Mouse (Mus musculus): Measurements from ENCODE around the gene Pik3c2b. TPM values are rescaled to one million over a fixed set of nuclear protein-coding genes. Genes with fewer than 3 reads are reported as not detected.

Pik3c2b gene
- total RNA-seq, 2 experiments from 2014 or later, result 22.7 to 24.3 TPM

GRCm38 (mm10) chr1:133087206-133087905 lies 41.9 kb downstream of the Pik3c2b start:
- intact Hi-C loops (cut with DNase I), result loop anchor here (1.0 kb wide), 1 partner anchor 48 kb away; no protein-coding TSS in a partner anchor
- peak; percentile 67 to 83 for DNase-seq

GRCm38 (mm10) chr1:133088196-133088595 lies 42.7 kb downstream of the Pik3c2b start:
- intact Hi-C loops (cut with DNase I), result no loop called here
- DNase-seq, result no peak

- DNase-seq, result no peak
- intact Hi-C loops (cut with DNase I), result no loop called here
These were observed 43.9 kb downstream of the Pik3c2b start for GRCm38 (mm10) chr1:133089415-133089814.

GRCm38 (mm10) chr1:133090641-133091040 lies 45.2 kb downstream of the Pik3c2b start:
- DNase-seq, result no peak
- intact Hi-C loops (cut with DNase I), result no loop called here

GRCm38 (mm10) chr1:133091483-133091882 lies 46.0 kb downstream of the Pik3c2b start:
- DNase-seq, result no peak
- intact Hi-C loops (cut with DNase I), result no loop called here

- intact Hi-C loops (cut with DNase I), result no loop called here
- no peak for DNase-seq
These were observed 48.3 kb downstream of the Pik3c2b start for GRCm38 (mm10) chr1:133093719-133094118.

GRCm38 (mm10) chr1:133100980-133101798 lies 55.7 kb downstream of the Pik3c2b start:
- peak; percentile 79 to 80 for DNase-seq
- intact Hi-C loops (cut with DNase I), result loop anchor here (2.0 kb wide), 1 partner anchor 62 kb away; no protein-coding TSS in a partner anchor

- intact Hi-C loops (cut with DNase I), result no loop called here
- DNase-seq, result no peak
These were observed 56.6 kb downstream of the Pik3c2b start for GRCm38 (mm10) chr1:133102108-133102507.

GRCm38 (mm10) chr1:133103315-133103714 lies 57.8 kb downstream of the Pik3c2b start:
- intact Hi-C loops (cut with DNase I), result no loop called here
- DNase-seq, result no peak

- DNase-seq, result no peak
- intact Hi-C loops (cut with DNase I), result no loop called here
These were observed 58.4 kb downstream of the Pik3c2b start for GRCm38 (mm10) chr1:133103871-133104270.

- intact Hi-C loops (cut with DNase I), result no loop called here
These were observed 70.6 kb downstream of the Pik3c2b start for GRCm38 (mm10) chr1:133116108-133116507.

GRCm38 (mm10) chr1:133118127-133118526 lies 72.7 kb downstream of the Pik3c2b start:
- intact Hi-C loops (cut with DNase I), result no loop called here
- DNase-seq, result no peak

More at GRCm38 (mm10) chr1:133116108-133116507, 70.6 kb downstream of the Pik3c2b start:
- no peak for DNase-seq

GRCm38 (mm10) chr1:133118844-133119243 lies 73.4 kb downstream of the Pik3c2b start:
- intact Hi-C loops (cut with DNase I), result no loop called here
- no peak for DNase-seq

- intact Hi-C loops (cut with DNase I), result no loop called here
These were observed 74.7 kb downstream of the Pik3c2b start for GRCm38 (mm10) chr1:133119931-133120712.

GRCm38 (mm10) chr1:133121246-133121645 lies 75.8 kb downstream of the Pik3c2b start:
- intact Hi-C loops (cut with DNase I), result no loop called here
- DNase-seq, result no peak

More at GRCm38 (mm10) chr1:133119931-133120712, 74.7 kb downstream of the Pik3c2b start:
- no peak for DNase-seq

GRCm38 (mm10) chr1:133124137-133124536 lies 78.7 kb downstream of the Pik3c2b start:
- intact Hi-C loops (cut with DNase I), result no loop called here
- no peak for DNase-seq

- intact Hi-C loops (cut with DNase I), result no loop called here
- DNase-seq, result no peak
These were observed 80.3 kb downstream of the Pik3c2b start for GRCm38 (mm10) chr1:133125640-133126364.

- DNase-seq, result no peak
- intact Hi-C loops (cut with DNase I), result no loop called here
These were observed 80.9 kb downstream of the Pik3c2b start for GRCm38 (mm10) chr1:133126365-133126740.

GRCm38 (mm10) chr1:133127328-133127727 lies 81.9 kb downstream of the Pik3c2b start:
- intact Hi-C loops (cut with DNase I), result no loop called here

More at GRCm38 (mm10) chr1:133127328-133127727, 81.9 kb downstream of the Pik3c2b start:
- no peak for DNase-seq
